Mouse (Mus musculus) liver, postnatal 0 days (tissue): ENCODE data around the gene Dlk2. TPM values are rescaled to one million over a fixed set of nuclear protein-coding genes. Genes with fewer than 3 reads are reported as not detected.

Source experiments
- ATAC-seq: fragments of 200-750 bp; cut with Nextera tagmentation; 2 replicates; pipeline ENCODE4 v1.8.0; 2017; ENCODE audit warnings: mild to moderate bottlenecking, moderate library complexity
- DNase-seq: peaks from one replicate; pipeline ENCODE4 v3.0.0-alpha.2; 2016
- H3K27ac ChIP-seq: fragments of 300-500 bp; sonication (generic); 2 replicates; pipeline ENCODE4 v1.5.1; 2014; ENCODE audit warnings: antibody characterized with exemption, moderate library complexity, mild to moderate bottlenecking, low read depth
- H3K27me3 ChIP-seq: fragments of 300-500 bp; sonication (generic); 2 replicates; pipeline ENCODE4 v1.6.1; 2014; ENCODE audit warnings: low read length, control low read depth, mixed read lengths; ENCODE audit not compliant: insufficient read depth
- H3K36me3 ChIP-seq: fragments of 300-500 bp; sonication (generic); replicated peaks from 2 replicates; pipeline ENCODE4 v1.6.1; 2014; ENCODE audit warnings: mild to moderate bottlenecking, control low read depth, low read length, moderate library complexity, mixed read lengths; ENCODE audit not compliant: insufficient read depth
- H3K4me1 ChIP-seq: fragments of 300-500 bp; sonication (generic); 2 replicates; pipeline ENCODE4 v1.6.1; 2014; ENCODE audit warnings: antibody characterized with exemption, mild to moderate bottlenecking, control low read depth; ENCODE audit not compliant: insufficient read depth
- H3K4me2 ChIP-seq: fragments of 300-500 bp; sonication (generic); 2 replicates; pipeline ENCODE4 v1.6.1; 2014; ENCODE audit warnings: low read depth, mild to moderate bottlenecking, low read length, moderate library complexity, mixed read lengths
- H3K4me3 ChIP-seq: fragments of 300-500 bp; sonication (generic); 2 replicates; pipeline ENCODE4 v1.5.1; 2014; ENCODE audit warnings: low read depth, low read length
- H3K9ac ChIP-seq: fragments of 300-500 bp; sonication (generic); replicated peaks from 2 replicates; pipeline ENCODE4 v1.6.1; 2014; ENCODE audit warnings: mild to moderate bottlenecking, moderate library complexity
- H3K9me3 ChIP-seq: fragments of 300-500 bp; sonication (generic); 2 replicates; pipeline ENCODE4 v1.6.1; 2016; ENCODE audit warnings: mild to moderate bottlenecking, control low read depth, low read length, mixed read lengths
- CTCF ChIP-seq: sonication (generic); IDR thresholded peaks from 2 replicates; pipeline ENCODE4 v1.5.1; 2016; ENCODE audit warnings: antibody characterized with exemption, low read depth
- EP300 ChIP-seq: IDR thresholded peaks from 2 replicates; pipeline ENCODE4 v1.6.1; 2016; ENCODE audit warnings: antibody characterized with exemption, low read depth, mild to moderate bottlenecking
- WGBS: fragments of 180-500 bp; shearing (Covaris S2); extraction: QIAGEN DNeasy Blood & Tissue Kit; methylation state at CpG from one replicate; pipeline ENCODE4 v1.1.7; 2014; ENCODE audit not compliant: insufficient replicate concordance; 5-methylcytosine and 5-hydroxymethylcytosine counted together
- polyA plus RNA-seq: library from polyadenylated mRNA; unstranded; fragments of >200 nt; fragmentation: Nextera tagmentation; extraction: Ambion mirVana; gene quantifications from 2 replicates; pipeline ENCODE4 v1.2.1, GENCODE M21; 2015

Dlk2 gene
- not detected in 2 replicates for polyA plus RNA-seq

- 0 out of 2 replicates have a peak within 1 kb of the TSS, but pooled peaks have one; percentile 21 for H3K9ac ChIP-seq
- H3K36me3 ChIP-seq = no peaks in the 10 kb centered on the region
- H3K27ac ChIP-seq = no peak within 1 kb of the TSS
- ATAC-seq = no peak
- peak within 1 kb of the TSS; percentile 56 for H3K4me3 ChIP-seq
- H3K4me2 ChIP-seq = peak within 1 kb of the TSS; percentile 88
- peaks cover 55% of the 10 kb centered on the region for H3K27me3 ChIP-seq
- H3K9me3 ChIP-seq = no peaks in the 10 kb centered on the region
- WGBS = under 1% methylated on average over 51 of the region's 86 CpGs
- TF ChIP-seq EP300 = no peak
- no peak for TF ChIP-seq CTCF
- no peak for DNase-seq
- H3K4me1 ChIP-seq = peaks cover 17% of the 10 kb centered on the region
These were observed at the start of gene Dlk2 for GRCm38 (mm10) chr17:46297364-46298219. Gene Dlk2, plus strand, starts transcription at chr17:46297421.

GRCm38 (mm10) chr17:46247512-46248188, 49.6 kb upstream of the Dlk2 start, which contains the start of the genes Polr1c and Yipf3:
Gene Polr1c, minus strand, starts transcription at chr17:46248054.
Gene Yipf3, plus strand, starts transcription at chr17:46248080.
- Histone ChIP-seq H3K36me3 (peaks cover 64% of the 10 kb centered on the region), H3K4me3 (peak within 1 kb of the TSS; percentile 97), H3K4me2 (peak within 1 kb of the TSS; percentile 96), H3K27ac (peak within 1 kb of the TSS; percentile 86), H3K27me3 (no peaks in the 10 kb centered on the region), H3K9me3 (no peaks in the 10 kb centered on the region), H3K9ac (peak within 1 kb of the TSS; percentile 99), H3K4me1 (peaks cover 15% of the 10 kb centered on the region)
- peak; percentile 96 for DNase-seq
- peak; percentile 95 for ATAC-seq
- WGBS = under 1% methylated on average over 53 of the region's 53 CpGs
- TF ChIP-seq CTCF (no peak), EP300 (peak; percentile 62; the same call in 1 of the 2 replicates)

GRCm38 (mm10) chr17:46248189-46248522, 49.1 kb upstream of the Dlk2 start:
- H3K9me3 ChIP-seq = no peaks in the 10 kb centered on the region
- peak overlapping the region; percentile 99 for H3K9ac ChIP-seq
- H3K27ac ChIP-seq = peak overlapping the region; percentile 86
- no peaks in the 10 kb centered on the region for H3K27me3 ChIP-seq
- H3K4me2 ChIP-seq = peak overlapping the region; percentile 96
- peak overlapping the region; percentile 97 for H3K4me3 ChIP-seq
- 1% methylated on average over 37 of the region's 37 CpGs for WGBS
- peaks cover 16% of the 10 kb centered on the region for H3K4me1 ChIP-seq
- TF ChIP-seq CTCF = no peak
- no peak for TF ChIP-seq EP300
- no peak for DNase-seq
- ATAC-seq = peak; percentile 61
- peaks cover 59% of the 10 kb centered on the region for H3K36me3 ChIP-seq

GRCm38 (mm10) chr17:46251174-46251573, 46.0 kb upstream of the Dlk2 start:
- Histone ChIP-seq H3K4me2 (no peak overlapping the region), H3K27ac (no peak overlapping the region), H3K27me3 (peaks cover 23% of the 10 kb centered on the region), H3K9me3 (no peaks in the 10 kb centered on the region), H3K4me3 (no peak overlapping the region), H3K4me1 (peaks cover 27% of the 10 kb centered on the region), H3K36me3 (peaks cover 31% of the 10 kb centered on the region), H3K9ac (no peak overlapping the region)
- WGBS = 81% methylated on average over 7 of the region's 7 CpGs
- DNase-seq (no peak), ATAC-seq (no peak)
- no peak for TF ChIP-seq EP300
- peak; percentile 21; the same call in 1 of the 2 replicates for TF ChIP-seq CTCF

- Histone ChIP-seq H3K27me3 (peaks cover 23% of the 10 kb centered on the region), H3K4me1 (peaks cover 20% of the 10 kb centered on the region), H3K9me3 (no peaks in the 10 kb centered on the region), H3K4me3 (peak overlapping the region; percentile 68; the same call in 1 of the 2 replicates), H3K36me3 (peaks cover 31% of the 10 kb centered on the region), H3K4me2 (peak overlapping the region; percentile 99), H3K27ac (no peak overlapping the region), H3K9ac (no peak overlapping the region)
- DNase-seq (peak; percentile 55), ATAC-seq (no peak)
- 47% methylated on average over 14 of the region's 14 CpGs for WGBS
- TF ChIP-seq CTCF (peak; percentile 61), EP300 (no peak)
These were observed 44.4 kb upstream of the Dlk2 start for GRCm38 (mm10) chr17:46252571-46253451.
